Mouse (Mus musculus): ENCODE measurements at regions not wholly inside any gene's neighbourhood (a gene's known extent, or its start where the extent isn't known, plus 50 kb on each side); places are given as distances from the start of the nearest gene placed in this dataset.

GRCm38 (mm10) chr8:49136503-49137044, 292.8 kb upstream of the Tenm3 start:
- WGBS: 86% methylated on average over 10 of the region's 10 CpGs
- no peaks in the 10 kb centered on the region for H3K27me3 ChIP-seq (ENCODE audit: control insufficient read depth, insufficient read depth, low read length)
- no peak overlapping the region for H3K9ac ChIP-seq (replicated peaks; ENCODE audit: low read depth, low read length)
- no peaks in the 10 kb centered on the region for H3K4me1 ChIP-seq (ENCODE audit: control insufficient read depth, insufficient read depth, low read length)
- ATAC-seq (ENCODE audit: low read depth): no peak
- H3K9me3 ChIP-seq (ENCODE audit: control insufficient read depth, low read length): no peaks in the 10 kb centered on the region
- no peak overlapping the region for H3K27ac ChIP-seq (ENCODE audit: low read depth, low read length)
- no peak overlapping the region for H3K4me2 ChIP-seq (ENCODE audit: low read depth, low read length)
- no peak overlapping the region for H3K4me3 ChIP-seq (ENCODE audit: low read depth, low read length)
- no peaks in the 10 kb centered on the region for H3K36me3 ChIP-seq (ENCODE audit: control insufficient read depth, insufficient read depth, low read length)

DNA sequence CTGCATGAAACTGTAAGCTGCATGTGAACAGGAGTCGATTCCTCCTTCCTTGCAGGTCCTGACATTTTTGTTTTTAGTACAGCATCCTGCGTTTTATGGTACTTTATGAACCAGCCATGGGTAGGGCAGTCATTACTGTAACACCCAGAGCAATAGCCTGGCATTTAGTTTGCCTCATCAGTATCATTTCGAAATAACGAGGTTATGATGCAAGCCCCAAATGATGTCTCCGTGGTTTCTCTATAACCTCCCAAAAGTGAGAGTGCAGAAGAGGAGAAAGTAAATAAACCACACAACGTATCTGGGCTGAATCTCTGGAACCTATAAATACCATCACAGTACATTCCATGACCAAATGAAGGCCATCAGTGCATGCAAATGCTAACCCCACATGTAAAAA, 265.3 kb upstream of the Tenm3 start:
- 80% methylated on average over 6 of the region's 6 CpGs for WGBS
- Histone ChIP-seq H3K27ac (ENCODE audit: low read depth, low read length) (no peak overlapping the region), H3K36me3 (ENCODE audit: control insufficient read depth, insufficient read depth, low read length) (no peaks in the 10 kb centered on the region)

GRCm38 (mm10) chr8:49108665-49109064, 264.9 kb upstream of the Tenm3 start:
- Histone ChIP-seq H3K9ac (replicated peaks; ENCODE audit: low read depth, low read length) (no peak overlapping the region), H3K27ac (ENCODE audit: low read depth, low read length) (no peak overlapping the region), H3K36me3 (ENCODE audit: control insufficient read depth, insufficient read depth, low read length) (no peaks in the 10 kb centered on the region), H3K4me3 (ENCODE audit: low read depth, low read length) (no peak overlapping the region), H3K4me1 (ENCODE audit: control insufficient read depth, insufficient read depth, low read length) (no peaks in the 10 kb centered on the region), H3K9me3 (ENCODE audit: control insufficient read depth, low read length) (no peaks in the 10 kb centered on the region), H3K4me2 (ENCODE audit: low read depth, low read length) (no peak overlapping the region), H3K27me3 (ENCODE audit: control insufficient read depth, insufficient read depth, low read length) (no peaks in the 10 kb centered on the region)
- WGBS: 68% methylated on average over 4 of the region's 4 CpGs
- ATAC-seq (ENCODE audit: low read depth): no peak

More for the DNA sequence above, 265.3 kb upstream of the Tenm3 start:
- Histone ChIP-seq H3K4me2 (ENCODE audit: low read depth, low read length) (no peak overlapping the region), H3K4me1 (ENCODE audit: control insufficient read depth, insufficient read depth, low read length) (no peaks in the 10 kb centered on the region), H3K9ac (replicated peaks; ENCODE audit: low read depth, low read length) (no peak overlapping the region), H3K9me3 (ENCODE audit: control insufficient read depth, low read length) (no peaks in the 10 kb centered on the region), H3K4me3 (ENCODE audit: low read depth, low read length) (no peak overlapping the region), H3K27me3 (ENCODE audit: control insufficient read depth, insufficient read depth, low read length) (no peaks in the 10 kb centered on the region)
- no peak for ATAC-seq (ENCODE audit: low read depth)

DNA sequence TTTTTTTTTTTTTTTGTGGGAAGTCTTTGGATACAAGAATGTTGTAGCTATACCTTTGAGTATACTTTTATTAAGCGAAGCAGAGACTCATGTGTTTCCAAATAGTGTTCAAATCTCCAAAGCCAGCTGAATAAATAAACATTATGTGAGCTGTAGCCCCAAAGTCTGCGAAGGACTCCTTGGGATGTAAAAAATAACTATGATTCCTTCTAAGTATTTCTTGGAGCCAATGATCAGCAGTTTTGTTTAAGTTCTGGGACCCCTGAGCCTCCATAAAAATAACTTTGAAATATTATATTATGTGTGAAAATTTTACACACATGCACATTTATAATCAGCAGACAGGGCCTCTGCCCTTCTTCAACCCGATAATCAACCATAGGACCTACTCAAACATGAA, 262.8 kb upstream of the Tenm3 start:
- Histone ChIP-seq H3K4me2 (ENCODE audit: low read depth, low read length) (no peak overlapping the region), H3K9ac (replicated peaks; ENCODE audit: low read depth, low read length) (no peak overlapping the region), H3K4me1 (ENCODE audit: control insufficient read depth, insufficient read depth, low read length) (no peaks in the 10 kb centered on the region), H3K9me3 (ENCODE audit: control insufficient read depth, low read length) (no peaks in the 10 kb centered on the region), H3K27ac (ENCODE audit: low read depth, low read length) (no peak overlapping the region), H3K4me3 (ENCODE audit: low read depth, low read length) (no peak overlapping the region), H3K27me3 (ENCODE audit: control insufficient read depth, insufficient read depth, low read length) (no peaks in the 10 kb centered on the region), H3K36me3 (ENCODE audit: control insufficient read depth, insufficient read depth, low read length) (no peaks in the 10 kb centered on the region)
- ATAC-seq (ENCODE audit: low read depth): no peak
- WGBS: 79% methylated on average over 3 of the region's 3 CpGs

DNA sequence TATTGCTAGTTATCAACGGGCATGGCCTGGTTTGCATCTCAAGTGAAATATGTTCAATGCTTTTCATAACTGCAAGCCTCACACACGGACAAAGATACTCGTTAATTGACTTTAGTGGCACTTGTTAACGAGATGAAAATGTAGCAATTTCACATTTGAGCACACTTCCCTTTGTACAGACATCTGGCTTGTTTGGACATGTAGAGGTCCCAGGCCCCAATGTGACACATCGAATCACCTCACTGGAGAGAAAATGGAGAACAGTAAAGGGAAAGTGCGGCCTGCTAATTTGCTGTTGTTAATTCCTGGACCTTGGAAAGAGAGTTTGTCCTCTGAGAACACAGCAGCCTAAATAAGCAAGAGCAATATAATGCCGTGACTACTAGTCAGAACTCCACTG, 257.4 kb upstream of the Tenm3 start:
- Histone ChIP-seq H3K4me2 (ENCODE audit: low read depth, low read length) (no peak overlapping the region), H3K27ac (ENCODE audit: low read depth, low read length) (no peak overlapping the region), H3K4me3 (ENCODE audit: low read depth, low read length) (no peak overlapping the region), H3K9ac (replicated peaks; ENCODE audit: low read depth, low read length) (no peak overlapping the region), H3K4me1 (ENCODE audit: control insufficient read depth, insufficient read depth, low read length) (no peaks in the 10 kb centered on the region), H3K9me3 (ENCODE audit: control insufficient read depth, low read length) (no peaks in the 10 kb centered on the region), H3K27me3 (ENCODE audit: control insufficient read depth, insufficient read depth, low read length) (no peaks in the 10 kb centered on the region), H3K36me3 (ENCODE audit: control insufficient read depth, insufficient read depth, low read length) (no peaks in the 10 kb centered on the region)
- 84% methylated on average over 7 of the region's 7 CpGs for WGBS
- no peak for ATAC-seq (ENCODE audit: low read depth)

- H3K9me3 ChIP-seq (ENCODE audit: control insufficient read depth, low read length): no peaks in the 10 kb centered on the region
- no peak overlapping the region for H3K4me3 ChIP-seq (ENCODE audit: low read depth, low read length)
- no peak for ATAC-seq (ENCODE audit: low read depth)
- no peaks in the 10 kb centered on the region for H3K36me3 ChIP-seq (ENCODE audit: control insufficient read depth, insufficient read depth, low read length)
- no peak overlapping the region for H3K9ac ChIP-seq (replicated peaks; ENCODE audit: low read depth, low read length)
- no peak overlapping the region for H3K27ac ChIP-seq (ENCODE audit: low read depth, low read length)
- no peak overlapping the region for H3K4me2 ChIP-seq (ENCODE audit: low read depth, low read length)
- 87% methylated on average over 6 of the region's 6 CpGs for WGBS
- H3K27me3 ChIP-seq (ENCODE audit: control insufficient read depth, insufficient read depth, low read length): no peaks in the 10 kb centered on the region
- no peaks in the 10 kb centered on the region for H3K4me1 ChIP-seq (ENCODE audit: control insufficient read depth, insufficient read depth, low read length)
Measured at GRCm38 (mm10) chr8:49084191-49084875, 240.6 kb upstream of the Tenm3 start.

DNA sequence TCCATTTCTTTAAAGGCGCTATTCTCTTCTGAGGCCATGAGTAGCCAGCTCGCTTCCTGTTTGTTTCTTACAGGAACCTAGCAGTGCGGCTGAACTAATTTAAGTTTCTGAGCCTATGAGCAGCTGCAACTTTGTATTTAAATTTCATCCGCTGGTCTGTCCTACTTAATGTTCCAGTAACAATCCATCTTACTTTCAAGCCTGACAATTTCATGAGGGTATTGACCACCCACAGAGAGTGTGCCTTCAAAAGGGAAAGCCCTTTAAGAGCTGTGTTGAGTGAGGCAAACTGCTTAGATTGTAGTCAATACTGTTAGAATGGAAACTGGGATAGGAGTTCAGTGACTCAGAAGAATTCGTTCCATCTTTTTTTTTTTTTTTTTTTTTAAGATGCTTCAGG, 225.7 kb upstream of the Tenm3 start:
- no peak overlapping the region for H3K27ac ChIP-seq (ENCODE audit: low read depth, low read length)
- no peaks in the 10 kb centered on the region for H3K27me3 ChIP-seq (ENCODE audit: control insufficient read depth, insufficient read depth, low read length)
- H3K9ac ChIP-seq (replicated peaks; ENCODE audit: low read depth, low read length): no peak overlapping the region
- H3K4me3 ChIP-seq (ENCODE audit: low read depth, low read length): no peak overlapping the region
- H3K4me2 ChIP-seq (ENCODE audit: low read depth, low read length): no peak overlapping the region
- no peaks in the 10 kb centered on the region for H3K9me3 ChIP-seq (ENCODE audit: control insufficient read depth, low read length)
- H3K36me3 ChIP-seq (ENCODE audit: control insufficient read depth, insufficient read depth, low read length): no peaks in the 10 kb centered on the region
- 39% methylated on average over 5 of the region's 5 CpGs for WGBS
- no peaks in the 10 kb centered on the region for H3K4me1 ChIP-seq (ENCODE audit: control insufficient read depth, insufficient read depth, low read length)
- no peak for ATAC-seq (ENCODE audit: low read depth)

GRCm38 (mm10) chr8:49063256-49063655, 219.5 kb upstream of the Tenm3 start:
- no peaks in the 10 kb centered on the region for H3K27me3 ChIP-seq (ENCODE audit: control insufficient read depth, insufficient read depth, low read length)
- no peaks in the 10 kb centered on the region for H3K4me1 ChIP-seq (ENCODE audit: control insufficient read depth, insufficient read depth, low read length)
- no peak overlapping the region for H3K9ac ChIP-seq (replicated peaks; ENCODE audit: low read depth, low read length)
- no peaks in the 10 kb centered on the region for H3K9me3 ChIP-seq (ENCODE audit: control insufficient read depth, low read length)
- H3K27ac ChIP-seq (ENCODE audit: low read depth, low read length): no peak overlapping the region
- no peaks in the 10 kb centered on the region for H3K36me3 ChIP-seq (ENCODE audit: control insufficient read depth, insufficient read depth, low read length)
- H3K4me2 ChIP-seq (ENCODE audit: low read depth, low read length): no peak overlapping the region
- H3K4me3 ChIP-seq (ENCODE audit: low read depth, low read length): no peak overlapping the region
- ATAC-seq (ENCODE audit: low read depth): no peak
- WGBS: 61% methylated on average over 3 of the region's 3 CpGs

GRCm38 (mm10) chr8:49043236-49043635, 199.5 kb upstream of the Tenm3 start:
- no peaks in the 10 kb centered on the region for H3K9me3 ChIP-seq (ENCODE audit: control insufficient read depth, low read length)
- WGBS: 59% methylated on average over 6 of the region's 6 CpGs
- H3K27ac ChIP-seq (ENCODE audit: low read depth, low read length): no peak overlapping the region
- H3K36me3 ChIP-seq (ENCODE audit: control insufficient read depth, insufficient read depth, low read length): no peaks in the 10 kb centered on the region
- no peaks in the 10 kb centered on the region for H3K27me3 ChIP-seq (ENCODE audit: control insufficient read depth, insufficient read depth, low read length)
- no peak overlapping the region for H3K4me2 ChIP-seq (ENCODE audit: low read depth, low read length)
- H3K4me1 ChIP-seq (ENCODE audit: control insufficient read depth, insufficient read depth, low read length): no peaks in the 10 kb centered on the region
- ATAC-seq (ENCODE audit: low read depth): no peak
- H3K4me3 ChIP-seq (ENCODE audit: low read depth, low read length): no peak overlapping the region
- no peak overlapping the region for H3K9ac ChIP-seq (replicated peaks; ENCODE audit: low read depth, low read length)
